Mouse (Mus musculus): ENCODE data around the gene Grik4.

GRCm38 (mm10) chr9:42673385-42674016 is 270.8 kb downstream of the Grik4 start:
- no peak for TF ChIP-seq MAFK (IDR thresholded peaks at IDR 0.05; ENCODE audit: insufficient read depth, low read depth, low read length)
- TF ChIP-seq ZNF384 (IDR thresholded peaks at IDR 0.05; ENCODE audit: low read depth, low read length) = no peak
